Mouse (Mus musculus): ENCODE data around the gene Kdr. TPM values are rescaled to one million over a fixed set of nuclear protein-coding genes. Genes with fewer than 3 reads are reported as not detected.

The Kdr gene
- polyA plus RNA-seq, 1 experiment from 2014 or later = 30.0 TPM

- no peak for DNase-seq (ENCODE audit: low spot score)
- 69% methylated on average over 7 of the region's 7 CpGs for WGBS
- no peak for ATAC-seq (replicated peaks; ENCODE audit: low FRiP score, low TSS enrichment, low read depth)
- Histone ChIP-seq H3K9me3 (ENCODE audit: control insufficient read depth, low read length) (no peaks in the 10 kb centered on the region), H3K36me3 (ENCODE audit: control insufficient read depth, insufficient read depth, low read length) (no peaks in the 10 kb centered on the region), H3K4me1 (replicated peaks; ENCODE audit: control insufficient read depth, insufficient read depth, low read length) (0 out of 2 replicates have a peak, but pooled peaks cover 2% of the 10 kb centered on the region), H3K9ac (ENCODE audit: low read length) (no peak overlapping the region), H3K27ac (ENCODE audit: low read depth) (no peak overlapping the region), H3K4me2 (ENCODE audit: low read length) (no peak overlapping the region), H3K27me3 (replicated peaks; ENCODE audit: control insufficient read depth, insufficient read depth, low read length) (peaks cover 36% of the 10 kb centered on the region), H3K4me3 (ENCODE audit: low read depth, low read length) (no peak overlapping the region)
Measured at GRCm38 (mm10) chr5:75974543-75975130, 3.6 kb downstream of the Kdr start.

- Histone ChIP-seq H3K9me3 (ENCODE audit: control insufficient read depth, low read length) (no peaks in the 10 kb centered on the region), H3K27ac (ENCODE audit: low read depth) (no peak overlapping the region), H3K36me3 (ENCODE audit: control insufficient read depth, insufficient read depth, low read length) (no peaks in the 10 kb centered on the region), H3K9ac (ENCODE audit: low read length) (no peak overlapping the region), H3K27me3 (replicated peaks; ENCODE audit: control insufficient read depth, insufficient read depth, low read length) (0 out of 2 replicates have a peak, but pooled peaks cover 2% of the 10 kb centered on the region), H3K4me3 (ENCODE audit: low read depth, low read length) (no peak overlapping the region), H3K4me2 (ENCODE audit: low read length) (no peak overlapping the region), H3K4me1 (replicated peaks; ENCODE audit: control insufficient read depth, insufficient read depth, low read length) (no peaks in the 10 kb centered on the region)
- DNase-seq (ENCODE audit: low spot score) (no peak), ATAC-seq (replicated peaks; ENCODE audit: low FRiP score, low TSS enrichment, low read depth) (no peak)
- 44% methylated on average over 3 of the region's 3 CpGs for WGBS
Measured at GRCm38 (mm10) chr5:75969887-75970286, 8.4 kb downstream of the Kdr start.

- WGBS = 88% methylated on average over 12 of the region's 12 CpGs
- ATAC-seq (replicated peaks; ENCODE audit: low FRiP score, low TSS enrichment, low read depth) = no peak
- no peaks in the 10 kb centered on the region for H3K9me3 ChIP-seq (ENCODE audit: control insufficient read depth, low read length)
Measured at GRCm38 (mm10) chr5:75962558-75962957, 15.7 kb downstream of the Kdr start.

GRCm38 (mm10) chr5:75961741-75962469 lies 16.4 kb downstream of the Kdr start:
- no peaks in the 10 kb centered on the region for H3K27me3 ChIP-seq (replicated peaks; ENCODE audit: control insufficient read depth, insufficient read depth, low read length)
- ATAC-seq (replicated peaks; ENCODE audit: low FRiP score, low TSS enrichment, low read depth) (no peak), DNase-seq (ENCODE audit: low spot score) (no peak)
- no peak overlapping the region for H3K4me3 ChIP-seq (ENCODE audit: low read depth, low read length)
- no peaks in the 10 kb centered on the region for H3K9me3 ChIP-seq (ENCODE audit: control insufficient read depth, low read length)
- H3K36me3 ChIP-seq (ENCODE audit: control insufficient read depth, insufficient read depth, low read length) = no peaks in the 10 kb centered on the region
- H3K4me2 ChIP-seq (ENCODE audit: low read length) = no peak overlapping the region
- WGBS = 82% methylated on average over 19 of the region's 19 CpGs
- H3K9ac ChIP-seq (ENCODE audit: low read length) = no peak overlapping the region
- H3K27ac ChIP-seq (ENCODE audit: low read depth) = no peak overlapping the region
- no peaks in the 10 kb centered on the region for H3K4me1 ChIP-seq (replicated peaks; ENCODE audit: control insufficient read depth, insufficient read depth, low read length)

More at GRCm38 (mm10) chr5:75962558-75962957, 15.7 kb downstream of the Kdr start:
- H3K4me1 ChIP-seq (replicated peaks; ENCODE audit: control insufficient read depth, insufficient read depth, low read length) = no peaks in the 10 kb centered on the region
- no peaks in the 10 kb centered on the region for H3K36me3 ChIP-seq (ENCODE audit: control insufficient read depth, insufficient read depth, low read length)
- no peak for DNase-seq (ENCODE audit: low spot score)
- H3K4me3 ChIP-seq (ENCODE audit: low read depth, low read length) = no peak overlapping the region
- no peaks in the 10 kb centered on the region for H3K27me3 ChIP-seq (replicated peaks; ENCODE audit: control insufficient read depth, insufficient read depth, low read length)
- no peak overlapping the region for H3K27ac ChIP-seq (ENCODE audit: low read depth)
- H3K4me2 ChIP-seq (ENCODE audit: low read length) = no peak overlapping the region
- H3K9ac ChIP-seq (ENCODE audit: low read length) = no peak overlapping the region

GRCm38 (mm10) chr5:75959809-75960208 lies 18.4 kb downstream of the Kdr start:
- Histone ChIP-seq H3K4me1 (replicated peaks; ENCODE audit: control insufficient read depth, insufficient read depth, low read length) (no peaks in the 10 kb centered on the region), H3K4me3 (ENCODE audit: low read depth, low read length) (no peak overlapping the region), H3K27ac (ENCODE audit: low read depth) (no peak overlapping the region), H3K4me2 (ENCODE audit: low read length) (no peak overlapping the region), H3K9ac (ENCODE audit: low read length) (no peak overlapping the region), H3K27me3 (replicated peaks; ENCODE audit: control insufficient read depth, insufficient read depth, low read length) (no peaks in the 10 kb centered on the region), H3K9me3 (ENCODE audit: control insufficient read depth, low read length) (no peaks in the 10 kb centered on the region), H3K36me3 (ENCODE audit: control insufficient read depth, insufficient read depth, low read length) (no peaks in the 10 kb centered on the region)
- DNase-seq (ENCODE audit: low spot score) (no peak), ATAC-seq (replicated peaks; ENCODE audit: low FRiP score, low TSS enrichment, low read depth) (no peak)
- WGBS = 64% methylated on average over 3 of the region's 3 CpGs

- H3K9me3 ChIP-seq (ENCODE audit: control insufficient read depth, low read length) = no peaks in the 10 kb centered on the region
- no peak overlapping the region for H3K4me2 ChIP-seq (ENCODE audit: low read length)
- DNase-seq (ENCODE audit: low spot score) (no peak), ATAC-seq (replicated peaks; ENCODE audit: low FRiP score, low TSS enrichment, low read depth) (no peak)
- H3K4me3 ChIP-seq (ENCODE audit: low read depth, low read length) = no peak overlapping the region
- no peak overlapping the region for H3K27ac ChIP-seq (ENCODE audit: low read depth)
- H3K4me1 ChIP-seq (replicated peaks; ENCODE audit: control insufficient read depth, insufficient read depth, low read length) = no peaks in the 10 kb centered on the region
- WGBS = 75% methylated on average over 3 of the region's 3 CpGs
- no peaks in the 10 kb centered on the region for H3K36me3 ChIP-seq (ENCODE audit: control insufficient read depth, insufficient read depth, low read length)
- no peak overlapping the region for H3K9ac ChIP-seq (ENCODE audit: low read length)
- H3K27me3 ChIP-seq (replicated peaks; ENCODE audit: control insufficient read depth, insufficient read depth, low read length) = no peaks in the 10 kb centered on the region
Measured at GRCm38 (mm10) chr5:75956526-75956925, 21.7 kb downstream of the Kdr start.

- 92% methylated on average over 9 of the region's 9 CpGs for WGBS
- H3K9me3 ChIP-seq (ENCODE audit: control insufficient read depth, low read length) = no peaks in the 10 kb centered on the region
Measured at GRCm38 (mm10) chr5:75955876-75956275, 22.4 kb downstream of the Kdr start.

GRCm38 (mm10) chr5:75954778-75955330 lies 23.4 kb downstream of the Kdr start:
- no peaks in the 10 kb centered on the region for H3K36me3 ChIP-seq (ENCODE audit: control insufficient read depth, insufficient read depth, low read length)
- no peak overlapping the region for H3K27ac ChIP-seq (ENCODE audit: low read depth)
- DNase-seq (ENCODE audit: low spot score) (no peak), ATAC-seq (replicated peaks; ENCODE audit: low FRiP score, low TSS enrichment, low read depth) (no peak)
- H3K9me3 ChIP-seq (ENCODE audit: control insufficient read depth, low read length) = no peaks in the 10 kb centered on the region
- WGBS = 85% methylated on average over 2 of the region's 3 CpGs
- H3K4me2 ChIP-seq (ENCODE audit: low read length) = no peak overlapping the region
- H3K4me1 ChIP-seq (replicated peaks; ENCODE audit: control insufficient read depth, insufficient read depth, low read length) = no peaks in the 10 kb centered on the region
- no peak overlapping the region for H3K9ac ChIP-seq (ENCODE audit: low read length)
- H3K4me3 ChIP-seq (ENCODE audit: low read depth, low read length) = no peak overlapping the region
- H3K27me3 ChIP-seq (replicated peaks; ENCODE audit: control insufficient read depth, insufficient read depth, low read length) = no peaks in the 10 kb centered on the region

More at GRCm38 (mm10) chr5:75955876-75956275, 22.4 kb downstream of the Kdr start:
- no peak overlapping the region for H3K27ac ChIP-seq (ENCODE audit: low read depth)
- no peak overlapping the region for H3K4me3 ChIP-seq (ENCODE audit: low read depth, low read length)
- DNase-seq (ENCODE audit: low spot score) (no peak), ATAC-seq (replicated peaks; ENCODE audit: low FRiP score, low TSS enrichment, low read depth) (no peak)
- no peak overlapping the region for H3K4me2 ChIP-seq (ENCODE audit: low read length)
- no peaks in the 10 kb centered on the region for H3K4me1 ChIP-seq (replicated peaks; ENCODE audit: control insufficient read depth, insufficient read depth, low read length)
- H3K9ac ChIP-seq (ENCODE audit: low read length) = no peak overlapping the region
- no peaks in the 10 kb centered on the region for H3K27me3 ChIP-seq (replicated peaks; ENCODE audit: control insufficient read depth, insufficient read depth, low read length)
- H3K36me3 ChIP-seq (ENCODE audit: control insufficient read depth, insufficient read depth, low read length) = no peaks in the 10 kb centered on the region

Data from intestine, embryonic 14.5 days (tissue).